Mouse (Mus musculus): ENCODE results near the gene Elmod3.

DNA sequence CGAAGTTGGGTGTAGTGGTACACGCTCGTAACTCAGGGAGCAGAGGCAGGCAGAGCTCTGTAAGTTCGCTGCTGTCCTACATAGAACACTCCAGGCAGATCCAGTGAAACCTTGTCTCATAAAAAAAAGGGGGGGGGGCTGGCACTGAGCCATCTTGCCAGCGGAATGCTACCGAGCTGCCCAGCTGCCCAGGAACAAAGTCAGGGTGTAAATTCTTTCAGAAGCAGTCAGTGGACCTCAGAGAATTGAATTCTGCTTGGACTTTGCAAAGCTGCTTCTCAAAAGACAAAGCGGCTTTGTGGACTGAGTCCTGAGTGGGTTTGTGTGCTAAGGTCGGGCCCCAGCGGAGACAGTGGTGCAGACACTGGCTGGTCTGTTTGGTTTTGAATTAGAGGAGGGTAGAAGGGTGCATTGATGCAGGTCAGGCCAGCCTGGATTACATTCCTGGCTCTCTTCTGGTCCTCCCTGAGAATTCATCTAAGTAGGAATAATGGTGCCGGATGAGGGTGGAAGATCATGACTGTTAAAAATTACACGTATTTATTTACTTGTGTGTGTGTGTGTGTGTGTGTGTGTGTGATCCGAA lies 54.9 kb downstream of the Elmod3 start:
- TF ChIP-seq CTCF (IDR thresholded peaks at IDR 0.05; ENCODE audit: control insufficient read depth, insufficient read depth, insufficient read length) (no peak), USF1 (IDR thresholded peaks at IDR 0.05; ENCODE audit: low read depth) (no peak), CEBPB (IDR thresholded peaks at IDR 0.05; ENCODE audit: low read depth) (no peak)

Data from C2C12 (cell line).